Mouse (Mus musculus) stomach, embryonic 15.5 days (tissue): ENCODE results near the gene Gm20388. TPM values are rescaled to one million over a fixed set of nuclear protein-coding genes. Genes with fewer than 3 reads are reported as not detected.

Experiments
- ATAC-seq: fragments of 200-750 bp; cut with Nextera tagmentation; 2 replicates; pipeline ENCODE4 v1.8.0; 2017; ENCODE audit warnings: low read depth, moderate number of reproducible peaks, moderate TSS enrichment; ENCODE audit not compliant: insufficient read depth, low FRiP score
- H3K27ac ChIP-seq: fragments of 300-500 bp; sonication (generic); 2 replicates; pipeline ENCODE4 v1.5.1; 2015; ENCODE audit warnings: mild to moderate bottlenecking, inconsistent platforms
- H3K27me3 ChIP-seq: fragments of 300-500 bp; sonication (generic); replicated peaks from 2 replicates; pipeline ENCODE4 v1.6.1; 2015; ENCODE audit warnings: inconsistent platforms
- H3K36me3 ChIP-seq: fragments of 300-500 bp; sonication (generic); 2 replicates; pipeline ENCODE4 v1.6.1; 2015; ENCODE audit warnings: inconsistent platforms
- H3K4me1 ChIP-seq: fragments of 300-500 bp; sonication (generic); 2 replicates; pipeline ENCODE4 v1.6.1; 2015; ENCODE audit warnings: inconsistent platforms
- H3K4me2 ChIP-seq: fragments of 300-500 bp; sonication (generic); 2 replicates; pipeline ENCODE4 v1.6.1; 2015; ENCODE audit warnings: mild to moderate bottlenecking, inconsistent platforms
- H3K4me3 ChIP-seq: fragments of 300-500 bp; sonication (generic); replicated peaks from 2 replicates; pipeline ENCODE4 v1.5.1; 2015; ENCODE audit warnings: inconsistent platforms
- H3K9ac ChIP-seq: fragments of 300-500 bp; sonication (generic); 2 replicates; pipeline ENCODE4 v1.6.1; 2015; ENCODE audit warnings: inconsistent platforms
- H3K9me3 ChIP-seq: fragments of 300-500 bp; sonication (generic); 2 replicates; pipeline ENCODE4 v1.6.1; 2016; ENCODE audit warnings: inconsistent platforms
- WGBS: fragments of 180-500 bp; shearing (Covaris S2); methylation state at CpG from one replicate; pipeline ENCODE4 v1.1.7; 2015; 5-methylcytosine and 5-hydroxymethylcytosine counted together
- polyA plus RNA-seq: library from polyadenylated mRNA; unstranded; fragments of >200 nt; fragmentation: Nextera tagmentation; extraction: Ambion mirVana; gene quantifications from 2 replicates; pipeline ENCODE4 v1.2.1, GENCODE M21; 2015

The Gm20388 gene
- polyA plus RNA-seq, 1 experiment from 2014 or later: not detected

GRCm38 (mm10) chr8:120118162-120118561, 207.5 kb downstream of the Gm20388 start:
- Histone ChIP-seq H3K4me2 (no peak overlapping the region), H3K27me3 (peaks cover 21% of the 10 kb centered on the region), H3K36me3 (no peaks in the 10 kb centered on the region), H3K9ac (no peak overlapping the region), H3K4me1 (peaks cover 15% of the 10 kb centered on the region; the same call in 1 of the 2 replicates), H3K9me3 (no peaks in the 10 kb centered on the region), H3K4me3 (no peak overlapping the region), H3K27ac (no peak overlapping the region)
- 74% methylated on average over 9 of the region's 9 CpGs for WGBS
- ATAC-seq: no peak

- Histone ChIP-seq H3K9ac (no peak overlapping the region), H3K27me3 (peaks cover 21% of the 10 kb centered on the region), H3K4me3 (no peak overlapping the region), H3K9me3 (no peaks in the 10 kb centered on the region), H3K27ac (no peak overlapping the region), H3K4me2 (no peak overlapping the region), H3K4me1 (peaks cover 13% of the 10 kb centered on the region; the same call in 1 of the 2 replicates), H3K36me3 (no peaks in the 10 kb centered on the region)
- WGBS: 70% methylated on average over 5 of the region's 5 CpGs
- no peak for ATAC-seq
Observed at GRCm38 (mm10) chr8:120118847-120119246, 208.2 kb downstream of the Gm20388 start.

GRCm38 (mm10) chr8:120119429-120119828, 208.8 kb downstream of the Gm20388 start:
- no peak overlapping the region for H3K4me2 ChIP-seq
- peaks cover 19% of the 10 kb centered on the region for H3K27me3 ChIP-seq
- no peak overlapping the region for H3K27ac ChIP-seq
- no peak overlapping the region for H3K4me3 ChIP-seq
- no peak overlapping the region for H3K9ac ChIP-seq
- no peaks in the 10 kb centered on the region for H3K36me3 ChIP-seq
- H3K9me3 ChIP-seq: no peaks in the 10 kb centered on the region
- 58% methylated on average over 3 of the region's 3 CpGs for WGBS
- no peak for ATAC-seq
- peaks cover 10% of the 10 kb centered on the region; the same call in 1 of the 2 replicates for H3K4me1 ChIP-seq

- H3K9me3 ChIP-seq: no peaks in the 10 kb centered on the region
- H3K4me2 ChIP-seq: no peak overlapping the region
- 75% methylated on average over 6 of the region's 6 CpGs for WGBS
- no peaks in the 10 kb centered on the region for H3K36me3 ChIP-seq
- no peak for ATAC-seq
- no peak overlapping the region for H3K4me3 ChIP-seq
- H3K4me1 ChIP-seq: 0 out of 2 replicates have a peak, but pooled peaks cover 8% of the 10 kb centered on the region
- H3K27me3 ChIP-seq: peaks cover 14% of the 10 kb centered on the region; the same call in 1 of the 2 replicates
- H3K9ac ChIP-seq: no peak overlapping the region
- H3K27ac ChIP-seq: no peak overlapping the region
Observed at GRCm38 (mm10) chr8:120119931-120120330, 209.3 kb downstream of the Gm20388 start.

GRCm38 (mm10) chr8:120120951-120121350, 210.3 kb downstream of the Gm20388 start:
- no peak overlapping the region for H3K4me2 ChIP-seq
- no peaks in the 10 kb centered on the region for H3K9me3 ChIP-seq
- H3K9ac ChIP-seq: no peak overlapping the region
- no peak overlapping the region for H3K4me3 ChIP-seq
- H3K4me1 ChIP-seq: 0 out of 2 replicates have a peak, but pooled peaks cover 11% of the 10 kb centered on the region
- H3K27me3 ChIP-seq: peaks cover 5% of the 10 kb centered on the region; the same call in 1 of the 2 replicates
- 35% methylated on average over 5 of the region's 5 CpGs for WGBS
- H3K36me3 ChIP-seq: no peaks in the 10 kb centered on the region
- no peak overlapping the region for H3K27ac ChIP-seq
- ATAC-seq: no peak

- 14% methylated on average over 6 of the region's 6 CpGs for WGBS
- Histone ChIP-seq H3K27ac (no peak overlapping the region), H3K4me1 (peaks cover 23% of the 10 kb centered on the region; the same call in 1 of the 2 replicates), H3K9ac (no peak overlapping the region), H3K4me2 (no peak overlapping the region), H3K36me3 (no peaks in the 10 kb centered on the region), H3K27me3 (no peaks in the 10 kb centered on the region), H3K4me3 (no peak overlapping the region), H3K9me3 (no peaks in the 10 kb centered on the region)
- ATAC-seq: no peak
Observed at GRCm38 (mm10) chr8:120124261-120124660, 213.6 kb downstream of the Gm20388 start.

- ATAC-seq: no peak
- H3K27ac ChIP-seq: no peak overlapping the region; the same call in 1 of the 2 replicates
- 50% methylated on average over 7 of the region's 7 CpGs for WGBS
Observed at GRCm38 (mm10) chr8:120124836-120125389, 214.3 kb downstream of the Gm20388 start.

GRCm38 (mm10) chr8:120126357-120127161, 215.9 kb downstream of the Gm20388 start:
- Histone ChIP-seq H3K27ac (peak overlapping the region; percentile 52; the same call in 1 of the 2 replicates), H3K9me3 (no peaks in the 10 kb centered on the region), H3K4me3 (no peak overlapping the region), H3K4me1 (peaks cover 17% of the 10 kb centered on the region; the same call in 1 of the 2 replicates), H3K27me3 (no peaks in the 10 kb centered on the region), H3K36me3 (no peaks in the 10 kb centered on the region), H3K4me2 (no peak overlapping the region; the same call in 1 of the 2 replicates), H3K9ac (no peak overlapping the region)
- 32% methylated on average over 14 of the region's 14 CpGs for WGBS
- ATAC-seq: no peak

More at GRCm38 (mm10) chr8:120124836-120125389, 214.3 kb downstream of the Gm20388 start:
- H3K9me3 ChIP-seq: no peaks in the 10 kb centered on the region
- no peaks in the 10 kb centered on the region for H3K36me3 ChIP-seq
- H3K4me1 ChIP-seq: peaks cover 17% of the 10 kb centered on the region; the same call in 1 of the 2 replicates
- no peaks in the 10 kb centered on the region for H3K27me3 ChIP-seq
- no peak overlapping the region for H3K9ac ChIP-seq
- no peak overlapping the region for H3K4me2 ChIP-seq
- no peak overlapping the region for H3K4me3 ChIP-seq

GRCm38 (mm10) chr8:120129547-120129946, 218.9 kb downstream of the Gm20388 start:
- no peaks in the 10 kb centered on the region for H3K27me3 ChIP-seq
- H3K9me3 ChIP-seq: no peaks in the 10 kb centered on the region
- H3K4me1 ChIP-seq: peaks cover 17% of the 10 kb centered on the region; the same call in 1 of the 2 replicates
- no peaks in the 10 kb centered on the region for H3K36me3 ChIP-seq
- no peak overlapping the region for H3K4me2 ChIP-seq
- WGBS: 75% methylated on average over 4 of the region's 4 CpGs
- H3K4me3 ChIP-seq: no peak overlapping the region
- H3K9ac ChIP-seq: no peak overlapping the region
- no peak for ATAC-seq
- H3K27ac ChIP-seq: no peak overlapping the region

- Histone ChIP-seq H3K36me3 (no peaks in the 10 kb centered on the region), H3K4me3 (no peak overlapping the region), H3K9ac (no peak overlapping the region), H3K9me3 (no peaks in the 10 kb centered on the region), H3K4me2 (no peak overlapping the region), H3K4me1 (peaks cover 12% of the 10 kb centered on the region; the same call in 1 of the 2 replicates), H3K27ac (no peak overlapping the region), H3K27me3 (no peaks in the 10 kb centered on the region)
- ATAC-seq: no peak
- WGBS: 82% methylated on average over 8 of the region's 8 CpGs
Observed at GRCm38 (mm10) chr8:120131158-120131557, 220.5 kb downstream of the Gm20388 start.

- whole genome bisulfite sequencing: 80% methylated on average over 7 of the region's 7 CpGs
- no peak overlapping the region for H3K4me2 ChIP-seq
- H3K27ac ChIP-seq: no peak overlapping the region
- no peak overlapping the region for H3K4me3 ChIP-seq
- 0 out of 2 replicates have a peak, but pooled peaks cover 2% of the 10 kb centered on the region for H3K27me3 ChIP-seq
- H3K4me1 ChIP-seq: no peaks in the 10 kb centered on the region
- H3K36me3 ChIP-seq: no peaks in the 10 kb centered on the region
- H3K9ac ChIP-seq: no peak overlapping the region
- H3K9me3 ChIP-seq: no peaks in the 10 kb centered on the region
- no peak for ATAC-seq
Observed at GRCm38 (mm10) chr8:120133169-120133568, 222.5 kb downstream of the Gm20388 start.

GRCm38 (mm10) chr8:120135687-120136086, 225.0 kb downstream of the Gm20388 start:
- H3K4me3 ChIP-seq: no peak overlapping the region
- WGBS: 86% methylated on average over 7 of the region's 7 CpGs
- H3K9me3 ChIP-seq: no peaks in the 10 kb centered on the region
- no peaks in the 10 kb centered on the region for H3K4me1 ChIP-seq
- no peak overlapping the region for H3K9ac ChIP-seq
- no peaks in the 10 kb centered on the region for H3K36me3 ChIP-seq
- no peak for ATAC-seq
- 0 out of 2 replicates have a peak, but pooled peaks cover 2% of the 10 kb centered on the region for H3K27me3 ChIP-seq
- H3K27ac ChIP-seq: no peak overlapping the region
- H3K4me2 ChIP-seq: no peak overlapping the region
